Mouse (Mus musculus): ENCODE results near the gene C530008M17Rik. TPM values are rescaled to one million over a fixed set of nuclear protein-coding genes. Genes with fewer than 3 reads are reported as not detected.

The C530008M17Rik gene
- polyA plus RNA-seq, 1 experiment from 2014 or later = 25.2 TPM

DNA sequence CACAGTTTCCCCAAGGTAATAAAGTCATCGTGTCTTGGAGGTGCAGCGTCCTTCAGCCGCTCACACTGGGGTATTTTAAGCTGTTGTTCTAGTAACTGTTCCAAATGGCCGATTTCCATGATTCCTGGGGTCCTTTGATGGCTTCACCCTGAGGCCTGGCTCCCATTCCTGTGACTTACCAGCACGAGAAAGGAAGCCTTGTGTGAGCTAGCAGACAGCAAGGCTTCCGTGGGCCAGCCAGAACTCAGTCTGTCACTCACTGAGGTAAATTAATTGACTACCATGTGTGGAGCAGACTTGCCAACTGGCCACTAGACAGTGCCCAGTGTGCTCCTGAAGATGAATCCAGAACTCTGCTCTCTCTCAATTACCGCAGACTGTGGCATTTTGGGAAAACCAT lies 41.2 kb downstream of the C530008M17Rik start:
- Histone ChIP-seq H3K27ac (no peak overlapping the region), H3K27me3 (ENCODE audit: low read depth, poor library complexity, severe bottlenecking) (no peaks in the 10 kb centered on the region), H3K36me3 (peaks cover 11% of the 10 kb centered on the region; the same call in 1 of the 2 replicates), H3K9me3 (replicated peaks) (no peaks in the 10 kb centered on the region), H3K4me1 (peaks cover 18% of the 10 kb centered on the region), H3K4me3 (no peak overlapping the region)
- WGBS = 80% methylated on average over 7 of the region's 7 CpGs
- DNase-seq (ENCODE audit: low spot score) = no peak

DNA sequence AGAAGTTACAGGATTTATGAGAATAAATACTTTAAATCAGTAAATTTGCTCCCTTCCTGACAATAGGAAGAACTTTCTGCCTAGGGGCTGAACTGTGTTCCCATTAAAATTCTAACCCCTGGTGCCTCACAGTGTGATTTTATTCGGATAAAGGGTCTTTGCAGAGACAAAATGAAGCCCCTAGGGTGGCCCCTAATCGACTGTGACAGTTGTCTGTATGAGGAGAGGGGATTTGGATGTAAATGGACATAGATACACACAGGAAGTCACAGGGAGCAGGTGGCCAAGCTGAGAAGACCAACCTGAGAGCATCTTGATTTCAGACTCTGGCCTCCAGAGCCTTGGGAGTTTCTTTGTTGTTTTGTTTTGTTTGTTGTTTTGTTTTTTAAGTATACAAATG lies 41.9 kb downstream of the C530008M17Rik start:
- Histone ChIP-seq H3K27me3 (ENCODE audit: low read depth, poor library complexity, severe bottlenecking) (no peaks in the 10 kb centered on the region), H3K4me1 (peaks cover 24% of the 10 kb centered on the region), H3K9me3 (replicated peaks) (no peaks in the 10 kb centered on the region), H3K4me3 (no peak overlapping the region), H3K36me3 (peaks cover 11% of the 10 kb centered on the region; the same call in 1 of the 2 replicates), H3K27ac (no peak overlapping the region)
- WGBS = 47% methylated on average over 2 of the region's 2 CpGs
- DNase-seq (ENCODE audit: low spot score) = no peak

DNA sequence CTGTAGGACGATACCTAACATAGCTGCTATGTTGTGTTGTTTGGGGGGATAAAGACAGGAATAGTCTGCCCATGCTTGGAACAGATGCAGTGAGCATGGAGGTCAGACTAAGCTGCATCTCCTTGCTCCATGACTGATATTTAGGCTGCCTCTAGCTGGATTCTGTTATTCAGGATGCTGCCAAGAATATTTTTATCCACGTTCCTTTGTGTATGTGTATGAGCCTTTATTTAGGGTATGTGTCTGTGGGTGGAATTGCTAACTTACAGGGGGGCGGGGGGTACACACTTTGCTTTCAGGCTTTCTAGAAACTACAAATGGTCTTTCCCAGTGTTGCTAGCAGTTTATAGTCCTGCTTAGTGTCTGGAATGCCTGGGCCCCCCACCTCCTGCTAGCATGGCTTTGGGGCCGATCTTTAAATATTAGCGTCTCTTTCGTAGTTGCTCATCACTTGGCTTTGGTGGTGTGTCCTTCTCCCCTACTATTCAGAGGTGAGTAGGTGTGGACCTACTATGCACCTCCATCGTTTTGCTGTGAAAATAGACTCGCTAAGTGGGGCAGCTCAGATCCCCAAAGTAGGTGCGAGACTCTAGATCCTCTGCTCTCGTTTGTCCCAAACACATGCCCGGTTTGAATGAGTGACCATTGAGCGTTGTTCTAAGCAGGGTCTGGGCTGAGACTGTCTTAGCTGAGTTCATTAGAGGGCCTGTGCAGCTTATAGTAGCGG lies 45.0 kb downstream of the C530008M17Rik start:
- no peaks in the 10 kb centered on the region for H3K27me3 ChIP-seq (ENCODE audit: low read depth, poor library complexity, severe bottlenecking)
- H3K36me3 ChIP-seq = 0 out of 2 replicates have a peak, but pooled peaks cover 2% of the 10 kb centered on the region
- H3K9me3 ChIP-seq (replicated peaks) = no peaks in the 10 kb centered on the region
- H3K27ac ChIP-seq = no peak overlapping the region
- WGBS = 90% methylated on average over 13 of the region's 13 CpGs
- H3K4me1 ChIP-seq = peaks cover 24% of the 10 kb centered on the region
- no peak overlapping the region for H3K4me3 ChIP-seq
- no peak for DNase-seq (ENCODE audit: low spot score)

DNA sequence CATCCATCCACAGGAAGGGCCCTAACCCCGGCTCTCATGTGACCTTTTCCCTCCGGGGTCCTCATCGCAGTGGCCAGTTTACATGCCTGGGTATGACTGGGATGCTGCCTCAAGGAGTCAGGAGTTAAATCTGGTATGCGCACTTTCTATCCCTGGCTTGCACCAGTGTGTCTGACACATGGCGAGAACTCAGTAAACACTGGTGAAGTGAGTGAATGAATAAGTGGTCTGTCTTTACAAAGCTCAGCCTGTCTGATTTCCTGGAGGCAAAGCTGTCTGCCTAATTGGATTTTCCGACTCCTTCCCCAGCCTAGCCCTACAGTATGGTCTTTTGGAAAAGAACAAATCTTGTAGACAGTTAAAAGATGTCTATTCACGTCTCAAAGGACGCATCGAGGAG lies 45.8 kb downstream of the C530008M17Rik start:
- WGBS = 71% methylated on average over 9 of the region's 9 CpGs
- no peaks in the 10 kb centered on the region for H3K9me3 ChIP-seq (replicated peaks)
- H3K36me3 ChIP-seq = peaks cover 2% of the 10 kb centered on the region; the same call in 1 of the 2 replicates
- peaks cover 24% of the 10 kb centered on the region for H3K4me1 ChIP-seq
- H3K4me3 ChIP-seq = no peak overlapping the region
- H3K27ac ChIP-seq = no peak overlapping the region
- DNase-seq (ENCODE audit: low spot score) = no peak
- H3K27me3 ChIP-seq (ENCODE audit: low read depth, poor library complexity, severe bottlenecking) = no peaks in the 10 kb centered on the region

DNA sequence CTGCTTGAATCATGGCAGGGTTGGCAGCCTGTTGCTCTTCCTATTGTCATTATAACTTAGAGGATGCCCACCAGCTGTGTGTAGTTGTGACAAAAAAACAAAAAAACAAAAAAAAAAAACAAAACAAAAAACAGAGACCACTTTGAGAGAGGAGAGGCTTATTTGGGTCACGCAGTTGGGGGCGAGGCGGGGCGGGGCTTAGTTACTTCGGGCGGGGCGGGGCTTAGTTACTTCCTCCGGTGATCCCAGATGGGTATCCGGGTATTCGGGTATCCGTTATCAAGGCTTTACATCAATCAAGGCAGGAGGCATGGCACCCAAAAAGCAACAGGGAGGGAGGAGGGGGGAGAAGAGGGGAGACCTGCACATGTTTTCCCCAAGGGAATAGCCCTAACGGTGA lies 46.3 kb downstream of the C530008M17Rik start:
- H3K4me1 ChIP-seq = peaks cover 24% of the 10 kb centered on the region
- no peak overlapping the region for H3K4me3 ChIP-seq
- H3K9me3 ChIP-seq (replicated peaks) = no peaks in the 10 kb centered on the region
- WGBS = 36% methylated on average over 12 of the region's 12 CpGs
- no peaks in the 10 kb centered on the region for H3K27me3 ChIP-seq (ENCODE audit: low read depth, poor library complexity, severe bottlenecking)
- no peak for DNase-seq (ENCODE audit: low spot score)
- H3K27ac ChIP-seq = no peak overlapping the region
- H3K36me3 ChIP-seq = peaks cover 2% of the 10 kb centered on the region; the same call in 1 of the 2 replicates

DNA sequence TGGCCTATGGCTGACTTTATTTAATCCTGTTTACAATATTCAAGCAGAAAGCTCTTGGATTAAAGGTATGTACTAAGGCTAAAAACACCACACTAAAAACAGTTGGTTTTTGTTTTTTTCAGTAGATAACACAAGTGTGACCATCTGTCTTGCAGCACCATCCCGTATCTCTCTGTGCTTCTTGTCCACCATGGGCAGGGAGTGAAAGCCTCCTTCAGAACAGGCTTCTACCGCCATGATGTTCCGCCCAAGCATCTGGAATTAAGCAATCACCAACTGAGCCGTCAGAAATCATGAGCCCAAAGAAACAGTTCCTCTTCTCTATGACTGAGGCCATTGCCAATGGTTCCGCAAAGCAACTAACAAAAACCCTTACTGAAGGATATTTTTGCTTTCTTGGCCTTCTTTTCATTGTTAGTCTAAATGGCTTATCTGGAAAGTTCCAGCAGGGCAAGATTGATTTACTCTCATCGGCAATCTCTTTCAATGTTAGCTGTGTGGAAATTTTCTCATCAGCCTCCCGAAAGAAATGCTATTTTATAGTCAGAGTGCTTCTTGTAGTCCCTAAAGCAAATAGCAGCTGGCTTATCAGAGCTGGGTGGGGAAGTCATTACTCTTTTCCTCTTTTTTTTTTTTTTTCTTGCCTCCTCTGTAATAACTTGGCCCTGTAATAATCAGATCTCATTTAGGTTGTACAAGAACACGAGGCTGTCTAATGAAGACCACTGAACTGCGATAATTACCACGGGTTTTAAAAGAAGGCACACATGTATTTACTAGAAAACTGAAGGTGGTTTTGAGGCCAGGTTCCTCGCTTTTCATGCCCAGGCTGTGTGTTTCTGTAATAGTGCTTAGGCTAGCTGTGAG lies 49.2 kb downstream of the C530008M17Rik start:
- Histone ChIP-seq H3K27me3 (ENCODE audit: low read depth, poor library complexity, severe bottlenecking) (no peaks in the 10 kb centered on the region), H3K36me3 (peaks cover 5% of the 10 kb centered on the region; the same call in 1 of the 2 replicates), H3K27ac (no peak overlapping the region), H3K4me3 (no peak overlapping the region), H3K9me3 (replicated peaks) (no peaks in the 10 kb centered on the region), H3K4me1 (peaks cover 24% of the 10 kb centered on the region)
- no peak for DNase-seq (ENCODE audit: low spot score)
- WGBS = 92% methylated on average over 11 of the region's 11 CpGs

GRCm38 (mm10) chr5:76707072-76707471 lies 50.8 kb downstream of the C530008M17Rik start:
- H3K36me3 ChIP-seq = peaks cover 11% of the 10 kb centered on the region; the same call in 1 of the 2 replicates
- H3K9me3 ChIP-seq (replicated peaks) = no peaks in the 10 kb centered on the region
- no peak overlapping the region for H3K4me3 ChIP-seq
- no peaks in the 10 kb centered on the region for H3K27me3 ChIP-seq (ENCODE audit: low read depth, poor library complexity, severe bottlenecking)
- no peak for DNase-seq (ENCODE audit: low spot score)
- H3K4me1 ChIP-seq = peaks cover 10% of the 10 kb centered on the region
- WGBS = 95% methylated on average over 3 of the region's 3 CpGs
- no peak overlapping the region for H3K27ac ChIP-seq

GRCm38 (mm10) chr5:76708004-76708403 lies 51.7 kb downstream of the C530008M17Rik start:
- no peaks in the 10 kb centered on the region for H3K9me3 ChIP-seq (replicated peaks)
- no peak overlapping the region for H3K27ac ChIP-seq
- H3K36me3 ChIP-seq = peaks cover 11% of the 10 kb centered on the region; the same call in 1 of the 2 replicates
- no peak overlapping the region for H3K4me3 ChIP-seq
- H3K4me1 ChIP-seq = peaks cover 1% of the 10 kb centered on the region; the same call in 1 of the 2 replicates
- no peaks in the 10 kb centered on the region for H3K27me3 ChIP-seq (ENCODE audit: low read depth, poor library complexity, severe bottlenecking)
- no peak for DNase-seq (ENCODE audit: low spot score)
- 89% methylated on average over 15 of the region's 15 CpGs for WGBS

DNA sequence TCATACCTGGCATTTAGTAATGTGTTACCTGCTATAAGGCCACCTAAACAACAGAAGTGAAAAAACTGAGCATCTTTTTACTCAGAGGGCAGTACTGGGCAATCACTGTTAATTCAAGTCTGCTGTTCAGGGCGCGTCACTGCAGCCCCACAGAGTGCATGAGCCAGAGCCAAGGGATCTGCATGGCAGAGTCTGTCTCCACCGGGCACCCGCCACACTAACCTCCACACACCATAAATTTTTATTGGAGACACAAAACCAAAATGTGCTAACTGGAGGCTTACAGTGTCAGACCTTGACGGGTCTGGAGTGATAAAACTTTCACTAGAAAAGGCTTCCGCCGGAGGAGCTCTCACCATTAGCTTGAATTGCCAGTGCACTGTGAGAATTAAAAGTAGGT lies 57.4 kb downstream of the C530008M17Rik start:
- Histone ChIP-seq H3K4me3 (no peak overlapping the region), H3K27ac (no peak overlapping the region), H3K4me1 (peaks cover 13% of the 10 kb centered on the region; the same call in 1 of the 2 replicates), H3K27me3 (ENCODE audit: low read depth, poor library complexity, severe bottlenecking) (no peaks in the 10 kb centered on the region), H3K9me3 (replicated peaks) (no peaks in the 10 kb centered on the region), H3K36me3 (peaks cover 9% of the 10 kb centered on the region; the same call in 1 of the 2 replicates)
- 48% methylated on average over 7 of the region's 7 CpGs for WGBS
- no peak for DNase-seq (ENCODE audit: low spot score)

- H3K27me3 ChIP-seq (ENCODE audit: low read depth, poor library complexity, severe bottlenecking) = no peaks in the 10 kb centered on the region
- DNase-seq (ENCODE audit: low spot score) = no peak
- no peaks in the 10 kb centered on the region for H3K9me3 ChIP-seq (replicated peaks)
- peaks cover 39% of the 10 kb centered on the region for H3K36me3 ChIP-seq
- no peak overlapping the region for H3K4me3 ChIP-seq
- WGBS = 61% methylated on average over 3 of the region's 3 CpGs
- H3K4me1 ChIP-seq = 0 out of 2 replicates have a peak, but pooled peaks cover 8% of the 10 kb centered on the region
- H3K27ac ChIP-seq = no peak overlapping the region
Observed at GRCm38 (mm10) chr5:76719954-76720353, 63.6 kb downstream of the C530008M17Rik start.

GRCm38 (mm10) chr5:76724878-76725277 lies 68.6 kb downstream of the C530008M17Rik start:
- DNase-seq (ENCODE audit: low spot score) = no peak
- Histone ChIP-seq H3K4me3 (no peak overlapping the region), H3K27ac (no peak overlapping the region), H3K27me3 (ENCODE audit: low read depth, poor library complexity, severe bottlenecking) (no peaks in the 10 kb centered on the region), H3K36me3 (peaks cover 43% of the 10 kb centered on the region), H3K4me1 (0 out of 2 replicates have a peak, but pooled peaks cover 2% of the 10 kb centered on the region), H3K9me3 (replicated peaks) (no peaks in the 10 kb centered on the region)
- WGBS = 95% methylated on average over 2 of the region's 2 CpGs

GRCm38 (mm10) chr5:76726518-76727103 lies 70.3 kb downstream of the C530008M17Rik start:
- H3K4me3 ChIP-seq = no peak overlapping the region
- peaks cover 40% of the 10 kb centered on the region for H3K36me3 ChIP-seq
- H3K27me3 ChIP-seq (ENCODE audit: low read depth, poor library complexity, severe bottlenecking) = no peaks in the 10 kb centered on the region
- no peak for DNase-seq (ENCODE audit: low spot score)
- WGBS = 88% methylated on average over 8 of the region's 8 CpGs
- H3K9me3 ChIP-seq (replicated peaks) = no peaks in the 10 kb centered on the region
- no peaks in the 10 kb centered on the region for H3K4me1 ChIP-seq
- no peak overlapping the region for H3K27ac ChIP-seq
